Mouse (Mus musculus): ENCODE measurements around the gene Myof.
A peak's percentile ranks its signal among the peaks of the same experiment; 100 is the strongest.

The Myof gene

GRCm38 (mm10) chr19:38043281-38043981 lies at the start of gene Myof:
Myof (minus strand) TSS chr19:38043577.
- DNase-seq: peak; percentile 97

DNA sequence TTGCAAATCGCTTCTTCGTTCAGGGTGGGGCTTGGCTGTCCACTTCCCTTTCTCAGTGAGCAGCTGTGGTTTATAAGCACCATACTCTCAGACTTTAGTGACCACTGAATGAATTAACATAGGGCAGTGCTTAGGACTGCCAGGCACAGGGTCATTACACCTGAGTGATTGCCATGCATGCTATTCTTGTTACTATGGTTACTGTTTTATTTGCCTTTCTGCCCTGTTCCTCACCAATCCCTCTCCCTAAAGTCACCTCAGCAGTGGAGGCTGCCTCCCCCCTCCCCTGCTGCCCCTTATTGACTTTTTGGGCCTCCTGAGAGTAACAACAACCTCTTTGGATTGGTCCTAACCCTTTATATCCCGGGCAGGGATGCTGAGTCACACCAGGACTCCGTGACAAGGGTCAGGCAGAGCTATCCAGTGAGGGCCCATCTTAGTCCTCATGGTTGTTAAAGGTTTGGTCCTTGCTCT lies 48.2 kb upstream of the Myof start:
- DNase-seq: no peak

DNA sequence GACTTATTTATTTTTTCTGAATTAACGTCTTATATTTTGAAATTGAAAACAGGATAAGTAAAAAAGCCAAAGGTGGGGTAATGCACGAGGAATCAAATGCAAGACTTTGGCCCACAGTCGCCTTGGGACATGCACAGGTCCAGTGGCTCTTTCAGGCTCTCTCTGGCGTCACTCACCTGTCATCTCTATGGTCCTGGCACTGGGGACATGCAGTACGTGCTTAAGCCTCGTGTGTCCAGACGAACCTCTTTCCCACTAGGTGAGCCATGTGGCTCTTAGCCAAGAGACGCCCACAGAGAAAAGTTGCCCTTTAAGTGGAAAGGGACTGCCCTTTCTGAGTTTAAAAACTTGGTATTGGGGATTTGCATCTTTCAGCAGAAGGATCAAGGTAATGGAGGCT lies 46.0 kb upstream of the Myof start:
- DNase-seq: peak; percentile 79

- DNase-seq: peak; percentile 88
These were observed 43.7 kb upstream of the Myof start for GRCm38 (mm10) chr19:38086948-38087551.

DNA sequence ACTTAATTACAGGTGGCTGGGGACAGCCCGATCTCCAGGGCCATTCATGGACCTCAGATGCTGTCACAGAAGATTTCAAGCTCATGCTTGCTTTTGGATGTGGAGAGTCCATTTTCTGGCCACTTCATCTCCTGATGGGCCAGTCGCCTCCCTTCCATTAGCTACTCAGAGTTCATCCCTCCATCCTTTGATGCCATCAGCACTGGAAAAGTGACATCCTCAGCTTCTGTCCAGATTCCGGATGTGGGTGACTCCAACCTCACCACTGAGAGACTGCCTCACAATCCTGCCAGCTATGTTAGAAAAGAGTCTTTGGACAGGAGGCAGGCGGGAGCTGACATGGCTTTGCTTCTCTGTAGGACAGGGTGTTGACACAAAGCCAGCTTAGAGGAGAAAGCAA lies 42.5 kb upstream of the Myof start:
- peak; percentile 84 for DNase-seq

- no peak for DNase-seq
These were observed 39.7 kb upstream of the Myof start for GRCm38 (mm10) chr19:38082931-38083525.

DNA sequence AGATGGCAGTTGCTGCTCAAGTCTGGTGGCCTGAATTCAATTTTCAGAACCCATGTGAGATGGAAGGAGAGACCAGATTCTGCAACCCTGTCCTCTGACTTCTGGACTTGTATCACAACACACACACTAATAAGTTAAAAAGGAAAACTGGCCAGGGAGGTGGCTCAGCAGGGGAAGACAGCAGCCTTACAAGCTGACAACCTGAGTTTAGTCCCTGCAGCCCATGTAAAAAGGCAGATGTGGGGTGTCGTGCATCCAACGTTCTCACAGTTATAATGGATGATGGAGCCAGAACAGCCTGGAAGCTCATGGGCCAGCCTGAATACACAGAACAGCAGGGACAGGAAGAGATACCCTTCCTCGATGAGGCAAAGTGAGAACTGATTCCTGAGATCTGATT lies 38.0 kb upstream of the Myof start:
- peak; percentile 58 for DNase-seq

- peak; percentile 64 for DNase-seq
These were observed 34.6 kb upstream of the Myof start for GRCm38 (mm10) chr19:38077851-38078540.

DNA sequence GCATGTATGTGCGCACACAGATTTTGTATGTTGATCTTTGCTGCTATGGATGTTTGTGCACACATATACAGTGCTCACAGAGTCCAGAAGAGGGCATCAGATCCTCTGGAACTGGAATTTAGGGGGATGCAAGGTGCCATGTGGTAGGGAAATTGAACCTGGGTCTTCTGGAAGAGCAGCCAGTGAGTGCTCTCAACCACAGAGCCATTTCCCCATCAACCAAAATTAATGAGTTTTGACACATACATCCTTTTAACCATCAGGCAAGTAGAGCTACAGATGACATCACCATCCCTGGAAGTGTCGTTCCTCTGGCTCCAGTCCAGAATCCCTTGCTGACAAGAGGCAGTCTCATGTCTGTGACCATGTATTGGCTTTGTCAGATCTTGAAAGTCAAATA lies 32.9 kb upstream of the Myof start:
- peak; percentile 58 for DNase-seq

DNA sequence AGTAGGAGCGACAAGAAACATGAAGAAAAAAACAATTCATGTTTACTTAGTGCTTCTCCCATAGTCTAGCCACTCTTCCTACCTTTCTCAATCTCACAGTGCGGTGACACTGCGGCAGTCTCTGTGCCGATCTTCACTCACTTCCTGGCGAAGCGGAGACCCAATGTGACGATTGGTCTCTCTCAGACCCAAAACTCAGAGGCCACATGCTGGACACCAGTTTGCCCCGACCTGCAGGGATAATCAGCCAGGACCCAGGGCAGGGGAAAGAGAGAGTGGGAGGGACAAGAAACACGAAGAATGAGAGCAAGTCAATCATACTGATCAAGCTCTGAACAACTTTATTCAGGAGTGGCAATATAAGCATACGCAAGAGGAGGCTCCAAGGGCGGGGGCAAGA lies 31.7 kb upstream of the Myof start:
- DNase-seq: peak; percentile 56

DNA sequence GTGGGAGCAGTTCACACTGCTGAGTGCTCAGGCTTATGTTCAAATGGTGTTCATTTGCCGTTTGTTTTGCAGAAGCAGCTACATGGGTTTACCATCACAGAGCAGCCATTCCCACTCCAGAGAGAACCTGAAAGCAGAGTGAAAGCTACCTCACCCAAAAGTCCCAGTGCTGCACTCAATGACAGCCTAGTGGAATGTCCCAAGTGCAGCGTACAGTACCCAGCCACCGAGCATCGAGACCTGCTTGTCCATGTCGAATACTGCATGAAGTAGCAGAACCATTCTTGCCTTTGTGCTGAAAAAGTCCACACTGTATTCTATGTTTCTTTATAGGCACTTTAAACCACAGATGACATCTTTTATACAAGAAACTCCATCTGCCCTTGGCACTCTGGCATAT lies 29.8 kb upstream of the Myof start:
- peak; percentile 55 for DNase-seq

- DNase-seq: no peak
These were observed 20.7 kb upstream of the Myof start for GRCm38 (mm10) chr19:38064051-38064450.

- no peak for DNase-seq
These were observed 19.8 kb upstream of the Myof start for GRCm38 (mm10) chr19:38063201-38063600.

- DNase-seq: no peak
These were observed 13.6 kb upstream of the Myof start for GRCm38 (mm10) chr19:38056931-38057330.

DNA sequence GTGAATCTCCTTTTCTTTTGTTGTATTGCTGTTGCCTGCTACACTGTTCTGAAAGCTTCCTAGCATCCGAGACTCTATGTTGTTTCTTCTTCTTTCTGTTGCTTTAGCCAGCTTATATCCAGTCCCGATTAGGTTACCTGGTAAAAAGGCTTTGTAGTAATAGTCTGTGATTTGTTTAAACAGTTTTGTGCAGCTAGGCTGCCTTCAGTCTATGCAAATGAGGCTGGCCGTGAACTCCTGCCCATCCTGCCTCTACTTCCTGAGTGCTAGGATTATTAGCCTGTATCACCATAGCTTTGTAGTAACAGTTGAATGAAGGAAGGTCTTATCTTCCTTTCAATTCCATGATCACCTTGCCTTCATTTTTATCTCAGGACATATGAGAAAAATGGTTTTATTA lies 12.9 kb upstream of the Myof start:
- no peak for DNase-seq

DNA sequence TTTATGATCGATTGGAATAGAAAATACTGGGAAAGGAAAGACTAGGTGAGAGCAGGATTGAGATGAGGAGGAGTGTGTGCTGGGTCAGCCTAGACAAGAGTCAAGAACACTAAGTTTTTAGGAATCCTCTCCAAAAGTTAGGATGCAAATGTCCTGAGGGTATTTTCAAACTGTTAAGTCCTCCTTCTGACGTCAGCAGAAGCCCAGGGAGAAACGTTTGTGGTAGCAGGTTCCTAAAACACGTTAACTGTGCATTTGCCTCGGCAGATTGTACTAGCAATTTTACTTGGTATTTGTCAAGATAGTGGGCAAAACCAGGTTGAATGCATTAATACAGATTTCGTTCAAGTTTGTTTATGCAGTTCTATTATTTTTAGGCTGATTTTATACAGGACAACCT lies 12.4 kb upstream of the Myof start:
- DNase-seq: peak; percentile 57

DNA sequence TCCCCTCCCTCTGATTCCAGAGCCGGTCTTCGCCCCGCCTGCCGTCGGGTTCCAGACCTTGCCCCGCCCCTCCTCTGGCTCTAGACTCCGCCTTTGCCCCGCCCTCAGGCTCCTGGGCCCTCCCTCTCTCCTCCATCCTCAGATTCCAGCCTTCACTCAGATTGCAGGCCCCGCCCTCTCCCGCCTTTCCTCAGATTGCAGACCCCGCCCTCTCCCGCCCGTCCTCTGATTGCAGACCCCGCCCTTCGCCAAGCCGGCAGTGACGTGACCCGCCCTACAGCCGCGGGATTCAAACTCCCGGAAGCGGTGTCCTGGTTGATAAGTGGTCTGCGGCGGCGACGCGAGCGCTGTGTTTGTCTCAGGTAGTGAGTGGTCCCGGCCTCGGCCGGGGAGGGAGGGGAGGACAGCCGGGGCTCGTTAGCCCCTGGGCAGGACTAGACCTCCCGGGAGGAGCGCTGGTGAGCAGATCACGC lies 11.4 kb upstream of the Myof start, which contains the start of gene Cep55:
Cep55 (plus strand) TSS at position 292 of the 473 bp plus-strand sequence.
- peak; percentile 99 for DNase-seq

DNA sequence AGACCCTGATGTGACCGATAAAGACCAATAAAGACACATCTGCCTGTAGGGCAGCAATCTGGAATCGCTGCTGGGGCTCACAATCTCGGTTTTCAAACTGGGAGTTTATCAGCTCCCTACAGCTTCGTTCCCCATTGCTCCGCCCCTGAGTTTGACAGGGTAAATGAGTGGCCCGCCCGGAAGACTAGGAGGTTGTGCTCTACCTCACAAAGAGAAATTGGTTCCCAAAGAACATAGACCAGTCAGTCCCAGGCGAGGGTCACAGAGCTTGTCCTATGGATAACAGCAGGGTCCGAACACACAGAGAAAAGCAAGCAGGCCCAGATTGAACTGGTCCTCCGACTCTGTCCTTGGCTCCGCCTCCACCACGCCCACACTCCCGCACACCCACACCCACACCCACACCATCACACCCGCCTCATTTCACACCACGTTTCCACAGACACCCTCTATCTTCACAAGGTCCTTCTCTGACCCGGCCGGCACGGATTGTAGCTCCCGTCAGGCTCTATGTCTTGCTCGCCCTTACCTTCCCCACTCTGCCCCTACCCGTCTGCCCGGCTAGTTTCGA lies 10.9 kb upstream of the Myof start:
- no peak for DNase-seq

DNA sequence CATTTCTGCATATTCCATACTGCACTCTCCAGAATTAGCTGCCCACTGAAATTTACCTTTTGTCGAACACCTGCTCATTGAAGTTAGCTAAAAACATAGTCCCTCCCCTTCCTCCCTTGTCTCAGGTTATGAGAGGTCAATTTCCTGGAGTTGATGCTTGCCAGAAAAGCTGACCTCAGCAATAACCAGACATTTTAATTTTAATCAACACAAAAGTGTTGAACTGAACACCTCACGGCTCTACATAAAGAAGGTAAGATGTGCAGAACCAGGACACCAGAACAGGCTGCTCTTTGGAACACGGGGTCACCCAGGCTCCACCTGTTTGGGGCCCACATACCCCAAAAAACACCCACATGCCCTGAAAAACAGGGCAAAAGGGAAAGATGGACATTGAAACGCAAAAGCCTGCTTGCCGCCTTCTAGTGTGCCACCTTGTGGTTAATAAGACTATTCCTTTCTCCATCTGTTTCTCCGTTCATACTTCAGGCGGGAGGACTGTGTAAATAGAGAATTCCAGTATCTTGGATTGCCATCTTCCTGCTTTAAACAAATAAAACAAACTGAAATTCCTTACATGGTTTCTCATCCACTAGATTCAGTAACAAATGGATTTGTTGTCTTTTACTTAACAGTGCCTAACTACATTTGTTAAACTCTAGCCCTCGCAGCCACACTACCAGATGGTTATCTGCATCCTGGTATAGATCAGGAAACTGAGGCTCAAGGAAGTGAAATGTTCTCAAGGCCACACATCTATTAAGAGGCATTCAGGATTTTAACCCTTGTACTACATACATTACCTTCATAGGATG lies 10.1 kb upstream of the Myof start:
- peak; percentile 86 for DNase-seq

DNA sequence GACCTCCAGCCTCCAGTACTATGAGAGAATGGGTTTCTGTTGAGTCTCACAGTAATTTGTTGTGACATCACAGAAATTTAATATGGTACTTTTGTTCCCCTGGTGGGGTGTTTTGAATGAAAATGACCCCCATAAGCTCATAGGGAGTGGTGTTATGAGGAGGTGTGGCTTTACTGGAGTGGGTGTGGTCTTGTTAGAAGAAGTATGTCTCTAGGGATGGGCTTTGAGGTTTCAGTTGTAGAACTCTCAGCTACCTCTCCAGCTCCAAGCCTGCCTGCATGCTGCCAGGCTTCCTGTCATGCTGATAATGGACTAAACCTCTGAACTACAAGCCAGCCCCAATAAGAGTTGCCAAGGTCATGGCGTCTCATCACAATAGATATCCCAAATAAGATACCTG lies 6.3 kb upstream of the Myof start:
- peak; percentile 70 for DNase-seq

DNA sequence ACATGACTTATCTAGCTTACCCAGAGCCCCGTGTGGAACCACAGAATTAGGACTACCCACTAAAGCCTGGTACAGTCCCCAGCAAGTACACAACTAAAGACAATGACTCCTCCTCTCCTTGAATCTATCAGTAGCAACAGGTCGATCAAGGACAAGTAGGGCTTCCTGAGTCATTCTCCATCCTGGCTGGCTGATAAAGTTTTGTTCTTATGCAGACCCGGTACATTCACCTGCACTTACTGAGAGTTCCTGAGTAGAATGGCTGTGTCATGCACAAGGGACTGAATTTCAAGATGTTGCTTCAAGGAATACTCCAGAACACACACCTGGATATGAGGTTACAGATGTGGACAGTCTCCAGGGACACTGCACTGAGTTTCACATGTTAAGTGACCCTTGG lies 1.8 kb upstream of the Myof start:
- DNase-seq: no peak

GRCm38 (mm10) chr19:38042261-38042722 lies 1.1 kb downstream of the Myof start:
- peak; percentile 95 for DNase-seq

Data from heart, adult 11 months (tissue).